Mouse (Mus musculus) inflammation-experienced regulatory T-cells, adult 6 months (primary cell): ENCODE results near the gene 4930451I11Rik. TPM values are rescaled to one million over a fixed set of nuclear protein-coding genes. Genes with fewer than 3 reads are reported as not detected.

Experiments
- polyA plus RNA-seq, 3 experiments: library from polyadenylated mRNA; unstranded; fragments of 100-300 nt; shearing (Covaris generic); gene quantifications; one replicate each; pipeline ENCODE4 v1.2.1; 2017

Gene 4930451I11Rik
- polyA plus RNA-seq, 3 experiments from 2014 or later, result not detected

Other genes starting within 250 kb of the 4930451I11Rik start
- 1 to 10 TPM in 1 of 3 experiments, under 1 TPM in 1, not detected in 1; 0.23 to 2.3 TPM for gene Apobr, start 246.7 kb downstream of the 4930451I11Rik start, polyA plus RNA-seq
- gene Cln3, start 245.8 kb downstream of the 4930451I11Rik start, polyA plus RNA-seq, result 10 to 100 TPM; 25.2 to 57.9 (median 51.4) TPM
- not detected for gene Il27, start 236.7 kb downstream of the 4930451I11Rik start, polyA plus RNA-seq
- gene Nupr1, start 200.8 kb downstream of the 4930451I11Rik start, polyA plus RNA-seq, result 1 to 10 TPM in 1 of 3 experiments, not detected in 2; 2.2 TPM
- 100 to 1,000 TPM in 1 of 3 experiments, 10 to 100 TPM in 2; 46.5 to 103 (median 70.1) TPM for gene Sgf29, start 182.3 kb downstream of the 4930451I11Rik start, polyA plus RNA-seq
- under 1 TPM in 1 of 3 experiments, not detected in 2; 0.65 TPM for gene Sult1a1, start 155.2 kb downstream of the 4930451I11Rik start, polyA plus RNA-seq
- gene Bola2, start 136.2 kb downstream of the 4930451I11Rik start, polyA plus RNA-seq, result 100 to 1,000 TPM in 2 of 3 experiments, 10 to 100 TPM in 1; 89.3 to 196 (median 149) TPM
- gene Slx1b, start 135.9 kb downstream of the 4930451I11Rik start, polyA plus RNA-seq, result 10 to 100 TPM; 11.7 to 18.2 (median 13.3) TPM
- 1,000 to 10,000 TPM; 2,119 to 2,488 (median 2,393) TPM for gene Coro1a, start 123.9 kb downstream of the 4930451I11Rik start, polyA plus RNA-seq
- gene Mapk3, start 72.0 kb downstream of the 4930451I11Rik start, polyA plus RNA-seq, result 10 to 100 TPM; 15.9 to 20.8 (median 17.2) TPM
- 100 to 1,000 TPM in 2 of 3 experiments, 10 to 100 TPM in 1; 97.0 to 604 (median 276) TPM for gene Gdpd3, start 65.3 kb downstream of the 4930451I11Rik start, polyA plus RNA-seq
- gene Ypel3, start 54.7 kb downstream of the 4930451I11Rik start, polyA plus RNA-seq, result 100 to 1,000 TPM in 1 of 3 experiments, 10 to 100 TPM in 2; 51.9 to 107 (median 70.2) TPM
- 1 to 10 TPM; 2.1 to 3.9 (median 3.7) TPM for gene Tbx6, start 50.2 kb downstream of the 4930451I11Rik start, polyA plus RNA-seq
- gene Ppp4c, start 39.1 kb downstream of the 4930451I11Rik start, polyA plus RNA-seq, result 100 to 1,000 TPM; 118 to 168 (median 129) TPM
- gene Fam57b, start 34.0 kb downstream of the 4930451I11Rik start, polyA plus RNA-seq, result not detected
- gene Doc2a, start 15.8 kb upstream of the 4930451I11Rik start, polyA plus RNA-seq, result not detected
- 10 to 100 TPM; 11.2 to 19.3 (median 18.2) TPM for gene Hirip3, start 30.3 kb upstream of the 4930451I11Rik start, polyA plus RNA-seq
- 10 to 100 TPM; 63.0 to 88.4 (median 68.7) TPM for gene Ino80e, start 30.7 kb upstream of the 4930451I11Rik start, polyA plus RNA-seq
- 10 to 100 TPM; 16.8 to 20.3 (median 19.6) TPM for gene Taok2, start 53.1 kb upstream of the 4930451I11Rik start, polyA plus RNA-seq
- 10 to 100 TPM; 36.8 to 69.8 (median 47.7) TPM for gene Tmem219, start 91.3 kb upstream of the 4930451I11Rik start, polyA plus RNA-seq
- 1 to 10 TPM; 6.1 to 7.9 (median 6.3) TPM for gene Kctd13, start 97.2 kb upstream of the 4930451I11Rik start, polyA plus RNA-seq
- under 1 TPM in 1 of 3 experiments, not detected in 2; 0.34 TPM for gene Asphd1, start 117.9 kb upstream of the 4930451I11Rik start, polyA plus RNA-seq
- under 1 TPM; 0.69 to 0.87 (median 0.77) TPM for gene Sez6l2, start 118.9 kb upstream of the 4930451I11Rik start, polyA plus RNA-seq
- 100 to 1,000 TPM; 104 to 127 (median 115) TPM for gene Cdipt, start 144.3 kb upstream of the 4930451I11Rik start, polyA plus RNA-seq
- gene Cdiptos, start 144.5 kb upstream of the 4930451I11Rik start, polyA plus RNA-seq, result 1 to 10 TPM in 2 of 3 experiments, under 1 TPM in 1; 0.91 to 1.8 (median 1.3) TPM
- gene Mvp, start 183.0 kb upstream of the 4930451I11Rik start, polyA plus RNA-seq, result 10 to 100 TPM; 15.2 to 19.7 (median 16.2) TPM
- not detected for gene Pagr1b, start 184.8 kb upstream of the 4930451I11Rik start, polyA plus RNA-seq
- gene Pagr1a, start 185.7 kb upstream of the 4930451I11Rik start, polyA plus RNA-seq, result 10 to 100 TPM; 34.7 to 44.5 (median 42.6) TPM
- 10 to 100 TPM; 42.5 to 62.2 (median 46.4) TPM for gene Gm42742, start 189.5 kb upstream of the 4930451I11Rik start, polyA plus RNA-seq
- 1 to 10 TPM in 1 of 3 experiments, under 1 TPM in 1, not detected in 1; 0.97 to 1.1 TPM for gene Prrt2, start 189.6 kb upstream of the 4930451I11Rik start, polyA plus RNA-seq
- gene Maz, start 195.4 kb upstream of the 4930451I11Rik start, polyA plus RNA-seq, result 10 to 100 TPM; 18.6 to 22.4 (median 21.4) TPM
- gene Kif22, start 210.8 kb upstream of the 4930451I11Rik start, polyA plus RNA-seq, result 10 to 100 TPM; 11.7 to 94.2 (median 13.8) TPM